Mouse (Mus musculus) retina, embryonic 14.5 days (tissue): ENCODE measurements around the gene Gm8947.
"Not testable (repeated sequence)": the region's sequence is repeated elsewhere in the genome, so short reads cannot be mapped to it uniquely, and the experiment has no call there.

Experiments
- DNase-seq: peaks from one replicate; pipeline ENCODE4 v3.0.0-alpha.2; 2015; ENCODE audit warnings: low spot score

Gene Gm8947

DNA sequence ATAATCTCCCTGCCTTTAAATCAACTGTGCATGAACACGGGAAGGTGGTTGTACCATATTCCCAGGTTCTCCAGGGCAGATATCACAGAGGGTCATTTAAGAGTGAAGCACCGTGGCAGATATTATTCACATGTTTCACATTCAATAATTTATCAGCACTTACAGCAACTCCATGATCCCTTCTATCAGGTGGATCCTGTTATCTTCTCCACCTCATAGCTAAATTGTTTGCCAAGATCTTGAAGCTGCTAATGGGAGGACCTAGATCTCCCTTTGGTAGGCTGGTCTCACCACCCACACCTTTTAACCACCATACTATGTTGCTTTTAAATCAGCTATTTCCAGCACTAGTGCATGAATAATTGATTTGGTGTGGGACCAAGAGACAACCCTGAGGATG, 12.0 kb upstream of the Gm8947 start:
- DNase-seq: peak; percentile 13

DNA sequence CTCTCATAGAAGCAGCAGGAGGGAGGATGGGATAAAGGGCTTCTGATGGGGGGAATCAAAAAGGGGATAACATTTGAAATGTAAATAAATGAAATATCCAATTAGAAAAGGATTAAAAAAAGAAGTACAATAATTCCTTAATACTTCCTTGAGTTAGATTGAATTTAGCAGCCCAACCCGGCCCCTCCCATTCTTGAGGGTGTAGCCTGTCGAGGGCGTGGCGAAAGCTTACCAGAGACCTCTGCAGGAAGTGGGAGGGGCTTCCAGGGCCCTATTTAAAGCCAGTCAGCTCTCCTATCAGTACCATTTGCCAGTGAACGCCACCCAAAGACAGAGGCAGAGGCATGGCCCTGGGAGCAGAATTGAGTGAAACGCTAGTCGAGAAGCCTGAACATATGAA, 9.9 kb upstream of the Gm8947 start, which contains the start of gene Gm47985:
Gene Gm47985, plus strand, starts transcription at position 272 of the 400 bp plus-strand sequence.
- DNase-seq: not testable (repeated sequence)

GRCm38 (mm10) chr1:151186186-151186585, 6.0 kb upstream of the Gm8947 start:
- not testable (repeated sequence) for DNase-seq

DNA sequence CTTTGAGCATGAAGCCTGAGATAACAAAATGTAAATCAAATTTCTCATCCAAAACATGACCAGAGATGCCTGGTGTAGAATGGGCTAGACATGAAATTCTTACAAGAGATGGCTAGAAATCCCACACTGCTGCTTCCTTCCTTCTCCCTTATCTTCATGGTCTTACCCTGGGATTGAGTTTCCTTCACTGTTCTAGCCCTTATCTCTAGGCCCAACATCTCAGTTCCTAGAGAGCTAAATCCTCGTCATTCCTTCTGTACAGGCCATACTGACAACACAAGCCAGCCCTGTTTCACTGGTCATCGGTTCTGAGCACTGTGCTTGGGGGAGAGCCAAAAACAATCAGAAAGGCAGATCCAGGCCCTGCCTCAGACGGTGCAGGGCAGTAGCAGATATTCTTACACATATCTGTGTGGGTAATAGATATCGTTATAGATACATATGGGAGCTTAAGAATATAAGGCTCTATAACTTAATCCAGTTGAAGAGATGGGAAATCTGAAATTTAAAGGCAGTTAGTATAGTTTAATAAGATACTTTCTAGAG, 5.2 kb upstream of the Gm8947 start:
- not testable (repeated sequence) for DNase-seq

GRCm38 (mm10) chr1:151188469-151188868, 3.7 kb upstream of the Gm8947 start:
- no peak for DNase-seq

- not testable (repeated sequence) for DNase-seq
Observed at GRCm38 (mm10) chr1:151192739-151193138, 563 bp downstream of the Gm8947 start.

- peak; percentile 0 for DNase-seq
Observed at GRCm38 (mm10) chr1:151195986-151196385, 3.8 kb downstream of the Gm8947 start.

DNA sequence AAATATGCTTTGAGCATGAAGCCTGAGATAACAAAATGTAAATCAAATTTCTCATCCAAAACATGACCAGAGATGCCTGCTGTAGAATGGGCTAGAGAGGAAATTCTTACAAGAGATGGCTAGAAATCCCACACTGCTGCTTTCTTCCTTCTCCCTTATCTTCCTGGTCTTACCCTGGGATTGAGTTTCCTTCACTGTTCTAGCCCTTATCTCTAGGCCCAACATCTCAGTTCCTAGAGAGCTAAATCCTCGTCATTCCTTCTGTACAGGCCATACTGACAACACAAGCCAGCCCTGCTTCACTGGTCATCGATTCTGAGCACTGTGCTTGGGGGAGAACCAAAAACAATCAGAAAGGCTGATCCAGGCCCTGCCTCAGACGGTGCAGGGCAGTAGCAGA, 4.5 kb downstream of the Gm8947 start:
- not testable (repeated sequence) for DNase-seq

GRCm38 (mm10) chr1:151198120-151198519, 5.9 kb downstream of the Gm8947 start, which contains the start of gene Gm47995:
Gene Gm47995, plus strand, starts transcription at chr1:151198448.
- DNase-seq: peak; percentile 1

- not testable (repeated sequence) for DNase-seq
Observed at GRCm38 (mm10) chr1:151200620-151201019, 8.4 kb downstream of the Gm8947 start.

DNA sequence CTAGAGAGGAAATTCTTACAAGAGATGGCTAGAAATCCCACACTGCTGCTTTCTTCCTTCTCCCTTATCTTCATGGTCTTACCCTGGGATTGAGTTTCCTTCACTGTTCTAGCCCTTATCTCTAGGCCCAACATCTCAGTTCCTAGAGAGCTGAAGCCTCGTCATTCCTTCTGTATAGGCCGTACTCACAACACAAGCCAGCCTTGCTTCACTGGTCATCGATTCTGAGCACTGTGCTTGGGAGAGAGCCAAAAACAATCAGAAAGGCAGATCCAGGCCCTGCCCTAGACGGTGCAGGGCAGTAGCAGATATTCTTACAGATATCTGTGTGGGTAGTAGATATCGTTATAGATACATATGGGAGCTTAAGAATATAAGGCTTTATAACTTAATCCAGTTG, 10.6 kb downstream of the Gm8947 start:
- not testable (repeated sequence) for DNase-seq

DNA sequence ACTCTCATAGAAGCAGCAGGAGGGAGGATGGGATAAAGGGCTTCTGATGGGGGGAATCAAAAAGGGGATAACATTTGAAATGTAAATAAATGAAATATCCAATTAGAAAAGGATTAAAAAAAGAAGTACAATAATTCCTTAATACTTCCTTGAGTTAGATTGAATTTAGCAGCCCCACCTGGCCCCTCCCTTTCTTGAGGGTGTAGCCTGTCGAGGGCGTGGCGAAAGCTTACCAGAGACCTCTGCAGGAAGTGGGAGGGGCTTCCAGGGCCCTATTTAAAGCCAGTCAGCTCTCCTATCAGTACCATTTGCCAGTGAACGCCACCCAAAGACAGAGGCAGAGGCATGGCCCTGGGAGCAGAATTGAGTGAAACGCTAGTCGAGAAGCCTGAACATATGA, 11.6 kb downstream of the Gm8947 start, which contains the start of gene 3110040M04Rik:
Gene 3110040M04Rik, plus strand, starts transcription at position 304 of the 400 bp plus-strand sequence.
- DNase-seq: not testable (repeated sequence)

GRCm38 (mm10) chr1:151208493-151208892, 16.3 kb downstream of the Gm8947 start:
- not testable (repeated sequence) for DNase-seq

- not testable (repeated sequence) for DNase-seq
Observed at GRCm38 (mm10) chr1:151208944-151209343, 16.8 kb downstream of the Gm8947 start.

GRCm38 (mm10) chr1:151209824-151210355, 17.7 kb downstream of the Gm8947 start, which contains the start of gene Gm47996:
Gene Gm47996, plus strand, starts transcription at chr1:151210131.
- not testable (repeated sequence) for DNase-seq

DNA sequence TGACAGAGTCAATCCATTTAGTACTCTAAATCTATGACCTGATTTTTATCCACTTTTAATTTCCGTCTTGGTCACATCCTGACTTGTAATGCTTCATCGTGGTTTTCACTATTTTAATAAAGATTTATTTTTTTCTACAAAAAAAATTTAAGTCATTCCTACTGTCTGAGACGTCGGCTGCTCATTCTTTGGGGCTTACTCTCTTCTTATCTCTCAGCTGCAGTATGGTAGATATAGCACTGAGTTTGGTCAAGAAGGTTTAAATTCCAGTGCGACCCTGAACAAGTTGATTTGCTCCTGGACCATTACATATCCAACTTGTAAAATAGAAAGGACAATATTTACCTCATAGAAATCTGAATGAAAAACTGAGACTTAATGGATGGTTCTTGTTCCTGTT, 19.5 kb downstream of the Gm8947 start:
- not testable (repeated sequence) for DNase-seq

DNA sequence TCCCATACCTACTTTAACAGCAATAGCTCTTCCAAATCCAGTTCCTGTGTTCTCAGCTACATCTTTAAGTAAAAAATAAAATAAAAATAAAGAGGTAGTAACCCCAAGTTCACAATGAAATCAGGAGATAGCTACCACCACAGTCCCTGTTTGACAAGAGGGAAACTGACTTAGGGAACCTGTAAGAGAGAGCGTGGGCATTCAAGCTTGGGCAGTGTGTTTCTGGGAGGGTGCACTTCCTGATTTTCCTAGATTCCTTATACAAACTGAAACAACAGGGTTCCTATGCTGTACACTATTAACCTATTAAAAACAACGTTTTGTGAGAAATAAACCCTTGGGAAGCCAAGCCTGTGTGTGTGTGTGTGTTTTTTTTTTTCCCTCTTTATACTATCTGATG, 22.7 kb downstream of the Gm8947 start:
- DNase-seq: no peak

- no peak for DNase-seq
Observed at GRCm38 (mm10) chr1:151215985-151216384, 23.8 kb downstream of the Gm8947 start.

- DNase-seq: no peak
Observed at GRCm38 (mm10) chr1:151216417-151216816, 24.2 kb downstream of the Gm8947 start.

- DNase-seq: no peak
Observed at GRCm38 (mm10) chr1:151219045-151219444, 26.9 kb downstream of the Gm8947 start.

GRCm38 (mm10) chr1:151220098-151220497, 27.9 kb downstream of the Gm8947 start:
- DNase-seq: no peak

- DNase-seq: no peak
Observed at GRCm38 (mm10) chr1:151222561-151223267, 30.5 kb downstream of the Gm8947 start.

GRCm38 (mm10) chr1:151223377-151223776, 31.2 kb downstream of the Gm8947 start:
- DNase-seq: no peak
